Mouse (Mus musculus): Measurements from ENCODE around the gene Srrm1. TPM values are rescaled to one million over a fixed set of nuclear protein-coding genes. Genes with fewer than 3 reads are reported as not detected.

Srrm1 gene
- polyA plus RNA-seq, 1 experiment, result 410 TPM

- Histone ChIP-seq H3K27ac (ENCODE audit: insufficient read depth, low read length) (peak overlapping the region; percentile 40; the same call in 1 of the 2 replicates), H3K27me3 (ENCODE audit: control insufficient read depth, insufficient read depth, low read length, poor library complexity, severe bottlenecking) (no peaks in the 10 kb centered on the region), H3K9ac (ENCODE audit: low read depth, poor library complexity, severe bottlenecking) (peak overlapping the region; percentile 99), H3K4me3 (ENCODE audit: low read depth, low read length) (peak overlapping the region; percentile 100), H3K4me1 (ENCODE audit: control insufficient read depth, insufficient read depth, low read length) (peaks cover 1% of the 10 kb centered on the region), H3K9me3 (replicated peaks; ENCODE audit: control insufficient read depth, insufficient read depth, low read length, poor library complexity, severe bottlenecking) (no peaks in the 10 kb centered on the region), H3K36me3 (ENCODE audit: control insufficient read depth, insufficient read depth, low read length, poor library complexity, severe bottlenecking) (peaks cover 7% of the 10 kb centered on the region)
- TF ChIP-seq CTCF (IDR thresholded peaks at IDR 0.05; ENCODE audit: low read depth, low read length) (no peak), POLR2A (IDR thresholded peaks at IDR 0.05; ENCODE audit: insufficient read depth, low read length) (no peak), EP300 (IDR thresholded peaks at IDR 0.05; ENCODE audit: insufficient read depth, low read depth, low read length) (no peak)
Observed at GRCm38 (mm10) chr4:135352326-135353065, 625 bp downstream of the Srrm1 start.

- Histone ChIP-seq H3K9me3 (replicated peaks; ENCODE audit: control insufficient read depth, insufficient read depth, low read length, poor library complexity, severe bottlenecking) (no peaks in the 10 kb centered on the region), H3K36me3 (ENCODE audit: control insufficient read depth, insufficient read depth, low read length, poor library complexity, severe bottlenecking) (peaks cover 93% of the 10 kb centered on the region), H3K27me3 (ENCODE audit: control insufficient read depth, insufficient read depth, low read length, poor library complexity, severe bottlenecking) (no peaks in the 10 kb centered on the region), H3K4me3 (ENCODE audit: low read depth, low read length) (no peak overlapping the region), H3K9ac (ENCODE audit: low read depth, poor library complexity, severe bottlenecking) (no peak overlapping the region), H3K4me1 (ENCODE audit: control insufficient read depth, insufficient read depth, low read length) (no peaks in the 10 kb centered on the region), H3K27ac (ENCODE audit: insufficient read depth, low read length) (0 out of 2 replicates have a peak overlapping the region, but pooled peaks have one; percentile 4)
- TF ChIP-seq CTCF (IDR thresholded peaks at IDR 0.05; ENCODE audit: low read depth, low read length), result no peak
Observed at GRCm38 (mm10) chr4:135337376-135337942, 15.7 kb downstream of the Srrm1 start.

- Histone ChIP-seq H3K27ac (ENCODE audit: insufficient read depth, low read length) (no peak overlapping the region), H3K9me3 (replicated peaks; ENCODE audit: control insufficient read depth, insufficient read depth, low read length, poor library complexity, severe bottlenecking) (no peaks in the 10 kb centered on the region), H3K9ac (ENCODE audit: low read depth, poor library complexity, severe bottlenecking) (no peak overlapping the region), H3K4me3 (ENCODE audit: low read depth, low read length) (no peak overlapping the region), H3K4me1 (ENCODE audit: control insufficient read depth, insufficient read depth, low read length) (no peaks in the 10 kb centered on the region), H3K36me3 (ENCODE audit: control insufficient read depth, insufficient read depth, low read length, poor library complexity, severe bottlenecking) (peaks cover 94% of the 10 kb centered on the region), H3K27me3 (ENCODE audit: control insufficient read depth, insufficient read depth, low read length, poor library complexity, severe bottlenecking) (no peaks in the 10 kb centered on the region)
- TF ChIP-seq EP300 (IDR thresholded peaks at IDR 0.05; ENCODE audit: insufficient read depth, low read depth, low read length), result no peak
- TF ChIP-seq POLR2A (IDR thresholded peaks at IDR 0.05; ENCODE audit: insufficient read depth, low read length), result no peak
- TF ChIP-seq CTCF (IDR thresholded peaks at IDR 0.05; ENCODE audit: low read depth, low read length), result no peak
Observed at GRCm38 (mm10) chr4:135336023-135336357, 17.1 kb downstream of the Srrm1 start.

- Histone ChIP-seq H3K9ac (ENCODE audit: low read depth, poor library complexity, severe bottlenecking) (no peak overlapping the region), H3K4me3 (ENCODE audit: low read depth, low read length) (no peak overlapping the region), H3K36me3 (ENCODE audit: control insufficient read depth, insufficient read depth, low read length, poor library complexity, severe bottlenecking) (peaks cover 93% of the 10 kb centered on the region), H3K27me3 (ENCODE audit: control insufficient read depth, insufficient read depth, low read length, poor library complexity, severe bottlenecking) (no peaks in the 10 kb centered on the region), H3K4me1 (ENCODE audit: control insufficient read depth, insufficient read depth, low read length) (no peaks in the 10 kb centered on the region), H3K27ac (ENCODE audit: insufficient read depth, low read length) (peak overlapping the region; percentile 5; the same call in 1 of the 2 replicates), H3K9me3 (replicated peaks; ENCODE audit: control insufficient read depth, insufficient read depth, low read length, poor library complexity, severe bottlenecking) (no peaks in the 10 kb centered on the region)
- no peak for TF ChIP-seq CTCF (IDR thresholded peaks at IDR 0.05; ENCODE audit: low read depth, low read length)
- TF ChIP-seq EP300 (IDR thresholded peaks at IDR 0.05; ENCODE audit: insufficient read depth, low read depth, low read length), result no peak
- TF ChIP-seq POLR2A (IDR thresholded peaks at IDR 0.05; ENCODE audit: insufficient read depth, low read length), result no peak
Observed at GRCm38 (mm10) chr4:135335327-135336022, 17.6 kb downstream of the Srrm1 start.

- Histone ChIP-seq H3K9ac (ENCODE audit: low read depth, poor library complexity, severe bottlenecking) (no peak overlapping the region), H3K36me3 (ENCODE audit: control insufficient read depth, insufficient read depth, low read length, poor library complexity, severe bottlenecking) (peaks cover 90% of the 10 kb centered on the region), H3K4me1 (ENCODE audit: control insufficient read depth, insufficient read depth, low read length) (no peaks in the 10 kb centered on the region), H3K4me3 (ENCODE audit: low read depth, low read length) (no peak overlapping the region), H3K27me3 (ENCODE audit: control insufficient read depth, insufficient read depth, low read length, poor library complexity, severe bottlenecking) (no peaks in the 10 kb centered on the region), H3K9me3 (replicated peaks; ENCODE audit: control insufficient read depth, insufficient read depth, low read length, poor library complexity, severe bottlenecking) (no peaks in the 10 kb centered on the region), H3K27ac (ENCODE audit: insufficient read depth, low read length) (no peak overlapping the region)
- TF ChIP-seq CTCF (IDR thresholded peaks at IDR 0.05; ENCODE audit: low read depth, low read length) (no peak), EP300 (IDR thresholded peaks at IDR 0.05; ENCODE audit: insufficient read depth, low read depth, low read length) (no peak), POLR2A (IDR thresholded peaks at IDR 0.05; ENCODE audit: insufficient read depth, low read length) (no peak)
Observed at GRCm38 (mm10) chr4:135326469-135326868, 26.7 kb downstream of the Srrm1 start.

GRCm38 (mm10) chr4:135326046-135326445 is 27.1 kb downstream of the Srrm1 start:
- Histone ChIP-seq H3K4me1 (ENCODE audit: control insufficient read depth, insufficient read depth, low read length) (no peaks in the 10 kb centered on the region), H3K27me3 (ENCODE audit: control insufficient read depth, insufficient read depth, low read length, poor library complexity, severe bottlenecking) (no peaks in the 10 kb centered on the region), H3K36me3 (ENCODE audit: control insufficient read depth, insufficient read depth, low read length, poor library complexity, severe bottlenecking) (peaks cover 90% of the 10 kb centered on the region), H3K9ac (ENCODE audit: low read depth, poor library complexity, severe bottlenecking) (no peak overlapping the region), H3K27ac (ENCODE audit: insufficient read depth, low read length) (no peak overlapping the region), H3K4me3 (ENCODE audit: low read depth, low read length) (no peak overlapping the region), H3K9me3 (replicated peaks; ENCODE audit: control insufficient read depth, insufficient read depth, low read length, poor library complexity, severe bottlenecking) (no peaks in the 10 kb centered on the region)
- TF ChIP-seq CTCF (IDR thresholded peaks at IDR 0.05; ENCODE audit: low read depth, low read length) (no peak), POLR2A (IDR thresholded peaks at IDR 0.05; ENCODE audit: insufficient read depth, low read length) (no peak), EP300 (IDR thresholded peaks at IDR 0.05; ENCODE audit: insufficient read depth, low read depth, low read length) (no peak)
